Mouse (Mus musculus): ENCODE measurements around the gene Tnfsf10.

DNA sequence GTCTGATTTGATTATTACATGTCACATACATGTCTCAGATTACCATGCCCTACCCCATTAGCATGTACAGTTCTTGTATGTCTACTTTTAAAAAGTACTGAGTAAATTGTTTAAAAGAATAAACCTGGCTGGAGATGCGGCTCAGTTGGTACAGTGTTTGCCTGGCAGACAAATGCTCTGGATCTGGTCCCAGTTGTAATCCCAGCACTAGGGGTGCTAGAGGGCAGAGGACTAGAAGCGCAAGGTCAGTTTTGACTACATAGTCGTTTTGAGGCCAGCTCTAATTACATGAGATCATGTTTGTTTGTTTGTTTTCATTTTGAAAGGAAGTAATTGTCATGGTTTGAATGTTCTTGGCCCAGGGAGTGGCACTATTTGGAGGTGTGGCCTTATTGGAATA, 68.0 kb downstream of the Tnfsf10 start:
- TF ChIP-seq CTCF (IDR thresholded peaks at IDR 0.05; ENCODE audit: control insufficient read depth, insufficient read depth, low read length) (no peak), POLR2A (IDR thresholded peaks at IDR 0.05; ENCODE audit: borderline replicate concordance, control insufficient read depth, low read depth, low read length) (no peak)
